Comparison of ENCODE assay signal across 9 mouse cellular contexts in the genomic region with DNA sequence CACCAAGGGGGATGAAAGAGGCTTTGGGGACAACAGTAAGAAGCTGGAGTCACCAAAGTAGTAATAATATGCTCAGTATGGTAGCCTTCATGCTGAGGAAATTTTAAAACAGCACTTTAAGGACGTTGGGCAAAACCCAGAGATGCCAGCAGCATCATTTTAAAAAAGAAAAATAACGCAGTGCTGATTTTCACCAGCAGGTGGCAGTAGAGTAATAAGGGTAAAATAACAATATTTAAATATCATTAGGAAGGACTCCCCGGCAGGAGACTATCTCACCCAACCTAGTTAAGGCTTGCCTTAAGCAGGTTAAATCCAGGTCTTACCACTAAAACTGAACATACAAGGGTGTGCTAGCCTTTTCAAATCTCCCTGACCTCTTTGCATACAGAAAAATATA.
DNase-seq lines count a peak whose midpoint lies in the region; ATAC-seq and TF ChIP-seq lines count a peak whose summit lies in the region.
"Had no signal": no experiment of that assay in that cellular context is flagged by ENCODE, and none has a peak within 500 bp of the region (broad histone marks: within the 10 kb centered on the region; RNA-seq: fewer than 3 reads in every experiment).

No protein-coding gene starts in this region.

- peak; percentile 50 for DNase-seq in cerebellum, adult 8-10 months
- DNase-seq in cerebellum, adult 9-11 months = no peak
- peak in 1 of 2 experiments; percentile 43 for DNase-seq in left cerebral cortex, adult 2 months (ENCODE audit: extremely low spot score in 1 of 2, low spot score in 2 of 2)
- no peak for DNase-seq in left cerebral cortex, postnatal 36 days (ENCODE audit: low spot score in 2 of 2)
- peak; percentile 71 for DNase-seq in MEL (ENCODE audit: low read depth, low spot score)
- peak; percentile 79 for DNase-seq in induced T-regulatory cell, adult 2 months (ENCODE audit: low read depth)
- DNase-seq in thymus, postnatal 14 days = peak; percentile 57

- no peaks in the 10 kb centered on the region for H3K79me2 ChIP-seq in MEL (ENCODE audit: control insufficient read depth, insufficient read depth, low read length, poor library complexity)

- TF ChIP-seq RAD21 in MEL (IDR thresholded peaks at IDR 0.05; ENCODE audit: low read depth, low read length) = peak; percentile 73

- H3K9ac ChIP-seq in MEL (ENCODE audit: control insufficient read depth, low read depth, low read length, poor library complexity, severe bottlenecking) = no peak overlapping the region
- H3K9ac ChIP-seq in forebrain, embryonic 16.5 days (replicated peaks; ENCODE audit: low read depth, low read length) = no peak overlapping the region
- H3K9ac ChIP-seq: liver, embryonic 15.5 days had no signal

- ATAC-seq in forebrain, embryonic 16.5 days = no peak

- WGBS in forebrain, embryonic 16.5 days = 14% methylated on average over 3 of the region's 3 CpGs

- no peak overlapping the region for H3K27ac ChIP-seq in left cerebral cortex, adult 2 months
- H3K27ac ChIP-seq in MEL (ENCODE audit: control insufficient read depth, low read depth, low read length) = no peak overlapping the region
- no peak overlapping the region for H3K27ac ChIP-seq in forebrain, embryonic 16.5 days (ENCODE audit: low read length)
- H3K27ac ChIP-seq: liver, embryonic 15.5 days had no signal

- no peak for TF ChIP-seq POLR2A in MEL (IDR thresholded peaks at IDR 0.05; ENCODE audit: control insufficient read depth in 1 of 2, insufficient read depth in 1 of 2, low read depth in 1 of 2, low read length in 2 of 2, poor library complexity in 1 of 2)

- TF ChIP-seq EP300 in MEL (IDR thresholded peaks at IDR 0.05; ENCODE audit: low read depth in 1 of 2, low read length in 2 of 2) = no peak

- peak; percentile 83 for TF ChIP-seq CTCF in left cerebral cortex, adult 2 months (IDR thresholded peaks at IDR 0.05)
- TF ChIP-seq CTCF in MEL (IDR thresholded peaks at IDR 0.05 in 2 of 3, conservative IDR thresholded peaks at IDR 0.05 in 1 of 3; ENCODE audit: control insufficient read depth in 1 of 3, insufficient read depth in 1 of 3, low read depth in 2 of 3, low read length in 3 of 3, poor library complexity in 1 of 3, severe bottlenecking in 1 of 3) = peak in 2 of 3 experiments; percentile 71 to 76; a peak in 4 of 6 replicates

- H3K9me3 ChIP-seq in MEL (replicated peaks; ENCODE audit: insufficient read depth, low read length) = no peaks in the 10 kb centered on the region
- H3K9me3 ChIP-seq in forebrain, embryonic 16.5 days (ENCODE audit: control insufficient read depth, low read length) = no peaks in the 10 kb centered on the region
- H3K9me3 ChIP-seq: liver, embryonic 15.5 days had no signal

- no peaks in the 10 kb centered on the region for H3K27me3 ChIP-seq in MEL (ENCODE audit: control insufficient read depth in 1 of 2, insufficient read depth in 2 of 2, low read length in 2 of 2)
- no peaks in the 10 kb centered on the region for H3K27me3 ChIP-seq in forebrain, embryonic 16.5 days (replicated peaks; ENCODE audit: control insufficient read depth, insufficient read depth, low read length)
- H3K27me3 ChIP-seq: liver, embryonic 15.5 days had no signal

- H3K36me3 ChIP-seq in MEL (ENCODE audit: control insufficient read depth in 1 of 2, insufficient read depth in 2 of 2, low read length in 2 of 2) = peaks cover 0 to 5% of the 10 kb centered on the region in 2 experiments; a peak in 2 of 4 replicates
- no peaks in the 10 kb centered on the region for H3K36me3 ChIP-seq in forebrain, embryonic 16.5 days (ENCODE audit: control insufficient read depth, insufficient read depth)
- H3K36me3 ChIP-seq: liver, embryonic 15.5 days had no signal

- H3K4me1 ChIP-seq in MEL (ENCODE audit: control insufficient read depth in 1 of 2, insufficient read depth in 2 of 2, low read length in 2 of 2) = peaks cover 0 to 4% of the 10 kb centered on the region in 2 experiments; a peak in 2 of 4 replicates
- 0 out of 2 replicates have a peak, but pooled peaks cover under 1% of the 10 kb centered on the region for H3K4me1 ChIP-seq in forebrain, embryonic 16.5 days (replicated peaks; ENCODE audit: control insufficient read depth, insufficient read depth, low read length)

- H3K4me3 ChIP-seq in left cerebral cortex, adult 2 months = no peak overlapping the region
- H3K4me3 ChIP-seq in MEL (ENCODE audit: control insufficient read depth in 1 of 2, insufficient read depth in 1 of 2, low read depth in 2 of 2, low read length in 2 of 2) = no peak overlapping the region
- no peak overlapping the region for H3K4me3 ChIP-seq in forebrain, embryonic 16.5 days (replicated peaks; ENCODE audit: low read length)
- H3K4me3 ChIP-seq: liver, embryonic 15.5 days had no signal

- no peak overlapping the region for H3K4me2 ChIP-seq in forebrain, embryonic 16.5 days (ENCODE audit: low read length)
- H3K4me2 ChIP-seq: liver, embryonic 15.5 days had no signal

- intact Hi-C loops in left cerebral cortex, adult 2 months (cut with DNase I) = loop anchor here (1.0 kb wide), 1 partner anchor 141 kb away; no protein-coding TSS in a partner anchor
- intact Hi-C loops in left cerebral cortex, postnatal 36 days (cut with DNase I) = loop anchor here (5.0 kb wide), 1 partner anchor 139 kb away; a partner anchor contains a TSS

TF ChIP-seq in MEL, 35 proteins besides CTCF, POLR2A, EP300 and RAD21:
- no peak for TF ChIP-seq KAT2A (conservative IDR thresholded peaks at IDR 0.05; ENCODE audit: low read depth, low read length)
- TF ChIP-seq BHLHE40 (IDR thresholded peaks at IDR 0.05; ENCODE audit: borderline replicate concordance, low read depth, low read length) = no peak
- TF ChIP-seq SMC3 (IDR thresholded peaks at IDR 0.05; ENCODE audit: low read depth, low read length) = peak; percentile 65
- TF ChIP-seq ETS1 (IDR thresholded peaks at IDR 0.05; ENCODE audit: low read depth, low read length) = no peak
- TF ChIP-seq POLR2AphosphoS5 (IDR thresholded peaks at IDR 0.05; ENCODE audit: borderline replicate concordance, low read depth, low read length) = no peak

Comparison
In these comparisons a context has a peak if more than half of its experiments do, and no peak if none do; other contexts are left out.
1. DNase-seq: peak in cerebellum, adult 8-10 months (single experiment), MEL (single experiment), induced T-regulatory cell, adult 2 months (single experiment) and thymus, postnatal 14 days (single experiment); none in cerebellum, adult 9-11 months (single experiment) and left cerebral cortex, postnatal 36 days (0 of 2).